Mouse (Mus musculus): ENCODE results near the gene Tle3. TPM values are rescaled to one million over a fixed set of nuclear protein-coding genes. Genes with fewer than 3 reads are reported as not detected.

The Tle3 gene
- total RNA-seq, 2 experiments from 2014 or later, result 82.4 to 92.7 TPM

DNA sequence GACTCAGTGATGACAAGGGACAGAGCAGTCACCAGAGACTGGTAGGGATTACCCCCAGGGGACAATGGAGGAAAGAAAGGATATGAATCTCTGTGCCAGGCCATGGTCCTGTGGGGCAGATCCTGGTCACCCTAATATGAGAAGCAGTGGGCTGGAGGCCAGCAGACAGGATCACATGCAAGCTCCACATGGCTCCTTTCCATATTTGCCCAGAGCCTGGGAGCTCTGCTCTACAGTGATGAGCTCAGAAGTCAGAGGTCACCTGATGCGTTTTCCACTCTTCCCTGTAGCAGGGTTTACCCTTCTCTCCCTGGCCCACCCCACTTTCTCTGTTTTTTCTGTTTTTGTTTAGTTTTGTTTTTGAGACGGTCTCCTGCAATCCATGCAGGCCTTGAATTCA lies 63.9 kb downstream of the Tle3 start:
- DNase-seq, result peak; percentile 66

DNA sequence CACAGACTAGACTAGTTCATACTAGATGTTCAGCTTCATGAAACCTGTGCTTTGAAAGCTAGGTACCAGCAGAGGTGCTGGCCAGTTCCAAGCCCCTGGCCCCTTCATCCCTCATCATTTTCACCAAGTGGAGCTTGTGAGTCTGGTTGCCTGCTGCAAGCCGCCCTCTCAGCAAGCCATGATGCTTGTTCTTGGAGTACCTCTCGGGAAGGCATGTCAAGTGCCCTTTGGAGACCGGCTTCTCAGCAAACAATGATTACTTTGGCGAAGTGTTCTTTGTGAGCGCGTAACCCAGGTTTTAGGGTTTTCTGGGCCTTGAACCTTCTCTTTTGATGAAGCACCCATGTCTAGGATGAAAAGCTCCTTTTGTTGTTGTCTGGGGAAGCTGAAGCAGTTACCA lies 64.6 kb downstream of the Tle3 start:
- DNase-seq, result no peak

- DNase-seq, result no peak
These were observed 66.9 kb downstream of the Tle3 start for GRCm38 (mm10) chr9:61439092-61439491.

- no peak for DNase-seq
These were observed 67.8 kb downstream of the Tle3 start for GRCm38 (mm10) chr9:61439979-61440378.

- DNase-seq, result peak; percentile 28
These were observed 69.2 kb downstream of the Tle3 start for GRCm38 (mm10) chr9:61441206-61441913.

DNA sequence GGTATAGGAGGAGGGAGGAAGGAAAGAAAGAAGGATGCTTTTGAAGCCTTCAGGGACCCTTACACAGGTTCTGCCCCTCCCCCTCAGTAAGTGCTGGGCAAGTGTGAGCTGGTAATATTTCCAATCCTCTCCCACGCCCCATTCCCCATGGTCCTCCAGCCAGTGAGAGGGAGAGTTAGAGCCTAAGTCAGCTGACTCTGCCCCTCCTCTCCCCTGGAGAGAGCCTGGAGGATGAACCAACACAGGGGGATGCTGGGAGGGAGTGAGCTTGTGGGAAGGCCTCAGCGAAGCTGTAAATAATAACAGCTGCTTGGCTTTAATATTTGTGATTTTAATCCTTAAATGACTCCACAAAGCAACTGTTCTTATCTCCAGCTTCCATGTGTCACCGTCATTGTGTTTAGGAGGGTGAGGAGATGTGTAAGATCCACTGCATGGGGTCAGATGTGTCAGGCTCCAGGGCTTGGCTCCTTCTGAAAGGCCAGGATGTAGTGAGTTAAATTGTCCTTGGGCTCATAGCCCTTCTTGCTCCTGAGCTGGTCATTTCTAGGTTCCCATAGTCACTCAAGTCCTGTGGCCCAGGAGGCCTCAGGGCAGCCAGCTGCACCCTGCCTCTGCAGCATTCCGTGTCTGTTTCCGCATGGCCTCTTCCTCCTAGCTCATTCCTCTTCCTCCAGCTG lies 70.9 kb downstream of the Tle3 start:
- no peak for DNase-seq

DNA sequence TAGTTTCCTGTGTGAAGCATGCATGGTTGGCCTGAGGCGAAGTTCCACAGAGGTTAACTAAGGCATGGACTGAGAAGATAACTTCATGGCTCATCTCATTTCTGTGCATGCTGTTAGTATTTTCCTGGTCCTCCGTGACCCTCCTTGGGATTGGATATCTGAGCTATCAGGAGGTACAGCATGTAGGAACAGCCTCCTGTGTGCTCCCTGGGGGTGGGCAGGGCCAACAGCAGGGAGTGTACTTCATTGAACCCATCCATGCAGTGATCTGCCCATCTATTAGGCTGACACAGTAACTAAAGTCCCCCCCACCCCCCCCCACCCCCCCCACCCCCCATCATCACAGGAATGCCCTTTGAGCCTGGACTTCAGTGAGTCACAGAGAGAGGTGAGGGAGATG lies 73.0 kb downstream of the Tle3 start:
- DNase-seq, result no peak

DNA sequence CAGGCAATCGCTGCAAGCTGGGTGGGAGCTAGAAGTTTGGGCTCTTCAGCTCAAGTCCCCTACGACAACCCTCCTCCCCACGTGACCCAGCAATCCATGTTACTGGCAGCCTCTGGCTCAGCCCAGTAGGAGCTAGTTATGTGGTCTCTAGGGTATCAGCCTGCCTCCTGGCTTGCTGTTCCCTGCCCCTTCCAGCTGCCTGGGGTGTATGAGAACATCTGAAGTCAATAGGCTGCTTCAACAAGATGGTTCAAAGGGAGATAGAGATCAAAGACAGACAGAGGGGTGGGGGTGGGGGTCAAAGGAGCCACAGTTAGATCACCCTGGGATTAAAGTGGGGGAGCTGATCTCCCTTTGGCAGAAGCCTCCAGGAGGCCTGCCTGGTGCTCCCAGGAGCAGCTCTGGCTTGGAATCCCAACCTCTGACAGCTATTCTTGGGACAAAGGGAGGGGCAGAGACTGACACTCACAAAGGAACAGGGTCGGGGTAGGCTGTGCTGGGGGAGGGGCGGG lies 73.6 kb downstream of the Tle3 start:
- DNase-seq, result no peak

DNA sequence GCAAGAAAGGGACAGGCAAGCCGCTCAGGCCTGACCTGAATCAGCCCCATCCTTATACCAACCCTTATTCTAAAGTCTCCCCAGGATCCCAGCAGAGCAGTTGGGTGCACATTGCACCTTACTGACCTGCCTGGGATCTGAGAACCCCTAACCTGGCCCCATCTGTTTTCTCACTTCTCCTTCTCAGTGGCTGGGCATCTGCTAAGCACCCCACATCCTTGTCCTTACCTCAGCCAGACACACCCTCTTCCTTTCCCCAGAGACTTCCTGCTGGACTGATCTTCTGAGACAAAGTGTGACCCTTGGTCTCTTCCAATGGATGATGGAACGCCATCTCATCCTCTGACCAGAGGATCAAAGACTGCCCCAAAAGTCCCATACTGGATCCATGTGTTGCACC lies 74.8 kb downstream of the Tle3 start:
- DNase-seq, result no peak

DNA sequence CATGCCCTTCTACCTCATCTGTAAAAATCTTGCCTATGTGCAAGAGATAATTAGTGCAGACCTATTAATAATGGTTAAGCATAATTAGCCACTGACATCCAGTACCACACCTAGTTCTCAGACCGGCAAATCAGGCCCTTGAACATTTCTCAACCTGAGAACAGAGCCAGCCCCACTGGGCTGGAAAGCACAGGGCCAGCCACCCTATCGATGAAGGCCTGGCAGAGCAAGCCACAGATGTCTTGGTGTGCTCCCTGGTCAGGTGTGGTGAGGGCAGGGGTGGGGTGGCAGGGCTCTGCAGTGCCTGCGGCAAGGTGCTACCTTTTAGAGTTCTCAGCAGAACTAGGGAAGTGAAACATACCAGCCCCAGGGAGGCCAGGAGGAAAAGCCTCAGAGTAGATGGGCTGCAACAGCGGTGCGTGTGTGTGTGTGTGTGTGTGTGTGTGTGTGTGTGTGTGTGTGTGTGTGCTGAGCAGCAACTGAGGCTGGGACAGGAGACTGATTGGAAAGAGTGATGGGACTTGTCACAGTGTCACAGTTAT lies 77.3 kb downstream of the Tle3 start:
- no peak for DNase-seq

DNA sequence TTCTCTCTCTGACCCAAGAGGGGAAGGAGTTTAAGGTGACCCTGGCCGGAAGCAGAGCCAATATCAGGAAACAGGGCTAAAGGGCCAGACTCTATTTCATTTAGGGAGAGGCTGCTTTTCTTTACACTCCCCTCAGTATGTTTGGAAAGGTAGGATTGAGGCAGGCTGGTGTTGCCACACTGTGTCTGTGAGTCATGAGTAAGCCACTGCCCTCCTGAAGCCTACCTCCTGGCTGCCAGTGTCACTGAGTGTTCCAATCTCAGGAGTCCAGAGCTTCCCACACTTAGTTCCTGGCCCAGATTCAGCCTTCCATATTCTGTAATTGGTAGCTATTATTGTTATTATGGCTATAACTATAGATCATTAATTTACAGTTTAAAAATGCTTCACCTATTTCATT lies 79.9 kb downstream of the Tle3 start:
- DNase-seq, result no peak

DNA sequence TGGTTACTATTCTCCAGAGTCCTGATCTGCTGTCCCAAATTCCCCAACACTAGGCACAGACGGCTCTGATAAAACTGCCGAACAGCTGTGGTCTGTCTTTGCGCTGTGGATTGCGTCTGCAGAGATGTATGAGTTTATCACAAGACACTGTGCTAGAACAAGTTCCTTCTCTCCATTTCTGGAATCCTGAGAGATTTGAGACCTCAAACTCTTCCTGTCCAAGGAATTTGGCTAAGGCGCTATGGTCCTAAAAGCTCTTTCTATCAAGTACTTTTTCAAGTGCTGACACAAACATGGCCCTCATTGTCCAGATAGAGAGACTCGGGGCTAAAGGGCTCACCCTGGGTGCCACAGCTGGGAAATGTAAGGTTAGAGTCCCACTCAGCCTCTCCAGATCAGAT lies 83.7 kb downstream of the Tle3 start:
- DNase-seq, result no peak

DNA sequence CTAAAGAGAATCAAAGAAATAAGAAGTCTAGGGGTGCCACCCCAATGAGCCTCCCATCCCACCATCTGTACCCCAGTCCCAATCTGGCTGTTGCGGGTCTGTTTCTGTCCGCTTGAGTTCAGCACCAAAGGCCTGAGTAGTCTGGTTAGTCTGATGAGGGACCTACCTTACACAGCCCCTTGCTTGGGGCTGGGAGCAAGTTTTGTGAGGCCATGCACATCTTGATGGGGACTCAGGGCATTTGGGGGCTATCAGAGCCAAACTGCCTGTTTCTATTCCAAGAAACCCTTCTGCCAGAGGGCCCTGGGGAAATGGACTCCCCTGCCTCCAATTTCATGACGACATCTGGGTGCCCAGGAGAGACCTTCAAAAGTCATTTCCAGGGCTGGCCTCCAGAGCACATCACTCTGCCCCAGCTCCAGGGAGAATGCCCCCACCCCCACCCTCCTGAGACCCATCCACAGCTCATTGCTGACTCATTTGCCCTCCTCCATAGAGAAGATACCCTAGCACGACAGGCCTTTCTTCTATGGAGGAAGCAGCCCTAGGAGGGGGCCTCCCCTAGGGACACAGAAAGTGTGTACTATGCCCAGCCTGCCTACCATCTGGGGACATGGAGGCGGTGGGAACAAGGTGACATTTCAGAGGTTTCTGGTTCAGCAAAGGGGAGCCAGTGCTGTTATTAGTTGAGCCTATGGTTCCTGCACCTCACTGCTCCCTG lies 84.4 kb downstream of the Tle3 start:
- DNase-seq, result no peak

DNA sequence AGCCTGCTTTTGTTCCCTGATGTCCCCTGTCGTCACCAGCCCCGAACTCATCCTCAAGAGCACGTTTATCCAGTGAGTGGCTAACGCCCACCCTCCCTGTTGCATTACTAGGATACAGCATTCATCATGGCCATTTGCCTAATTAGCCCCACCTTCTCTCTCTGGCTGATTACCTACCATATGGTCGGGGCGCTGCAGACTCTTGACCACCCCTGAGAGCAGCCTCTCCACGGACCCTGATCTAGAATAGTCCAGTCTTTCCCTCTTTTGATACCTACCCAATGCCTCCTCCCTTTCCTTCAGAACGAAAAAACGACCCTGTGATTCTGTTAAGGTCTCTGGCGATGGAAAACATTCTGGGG lies 85.0 kb downstream of the Tle3 start:
- DNase-seq, result no peak

- no peak for DNase-seq
These were observed 89.7 kb downstream of the Tle3 start for GRCm38 (mm10) chr9:61461859-61462258.

- DNase-seq, result no peak
These were observed 95.3 kb downstream of the Tle3 start for GRCm38 (mm10) chr9:61467436-61467835.

All from adrenal gland, postnatal 10 days (tissue).